Mouse (Mus musculus) heart, embryonic 13.5 days (tissue): ENCODE data around the gene Zfp644. TPM values are rescaled to one million over a fixed set of nuclear protein-coding genes. Genes with fewer than 3 reads are reported as not detected.

Experiments
- polyA plus RNA-seq: library from polyadenylated mRNA; unstranded; fragments of >200 nt; fragmentation: Nextera tagmentation; extraction: Ambion mirVana; gene quantifications from 2 replicates; pipeline ENCODE4 v1.2.1, GENCODE M21; 2015

Gene Zfp644
- polyA plus RNA-seq, 1 experiment from 2014 or later, result 38.5 TPM

Other genes with a start within 250 kb of the Zfp644 start
- not detected in 2 replicates for gene Barhl2, start 239.1 kb downstream of the Zfp644 start, polyA plus RNA-seq
- gene Gm17304, start 88.2 kb downstream of the Zfp644 start, polyA plus RNA-seq, result not detected in 2 replicates
- gene Hfm1, start 229.0 kb upstream of the Zfp644 start, polyA plus RNA-seq, result 0.47 and 0.67 TPM in 2 replicates